Mouse (Mus musculus) duodenum, adult 2 months (tissue): ENCODE measurements around the gene Btbd35f11. TPM values are rescaled to one million over a fixed set of nuclear protein-coding genes. Genes with fewer than 3 reads are reported as not detected.

Experiments used
- polyA plus RNA-seq: library from polyadenylated mRNA; depleted of rRNA; stranded (reverse); fragments of >200 nt; gene quantifications from 2 replicates; pipeline ENCODE4 v1.2.3, GENCODE M21; 2012; ENCODE audit warnings: low replicate concordance; rRNA removed

The Btbd35f11 gene
- not detected in 2 replicates for polyA plus RNA-seq

DNA sequence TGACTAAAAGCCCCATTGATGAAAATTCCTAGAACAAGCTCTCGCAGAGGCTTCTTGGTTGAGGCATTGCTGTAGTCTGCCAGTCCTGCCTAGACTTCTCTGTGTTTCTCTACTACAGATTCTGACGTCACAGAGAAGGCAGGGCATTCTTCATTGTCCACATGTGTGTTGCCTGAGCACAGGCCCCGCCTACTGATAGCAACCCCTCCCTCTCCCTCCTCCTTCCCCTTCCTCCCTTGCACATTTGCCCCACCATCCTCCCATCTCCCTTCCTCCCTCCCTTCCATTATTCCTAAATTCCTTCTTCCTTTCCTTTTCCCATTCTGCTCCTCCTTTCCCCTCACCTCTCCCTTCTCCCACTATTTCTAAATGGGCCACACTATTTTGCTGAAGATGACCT lies at the start of gene Btbd35f11:
Btbd35f11 (minus strand) TSS at position 101 of the 400 bp plus-strand sequence.

Other genes with a start within 250 kb of the Btbd35f11 start
- not detected in 2 replicates for gene Btbd35f24, start 247.9 kb downstream of the Btbd35f11 start, polyA plus RNA-seq